In the genomic region with DNA sequence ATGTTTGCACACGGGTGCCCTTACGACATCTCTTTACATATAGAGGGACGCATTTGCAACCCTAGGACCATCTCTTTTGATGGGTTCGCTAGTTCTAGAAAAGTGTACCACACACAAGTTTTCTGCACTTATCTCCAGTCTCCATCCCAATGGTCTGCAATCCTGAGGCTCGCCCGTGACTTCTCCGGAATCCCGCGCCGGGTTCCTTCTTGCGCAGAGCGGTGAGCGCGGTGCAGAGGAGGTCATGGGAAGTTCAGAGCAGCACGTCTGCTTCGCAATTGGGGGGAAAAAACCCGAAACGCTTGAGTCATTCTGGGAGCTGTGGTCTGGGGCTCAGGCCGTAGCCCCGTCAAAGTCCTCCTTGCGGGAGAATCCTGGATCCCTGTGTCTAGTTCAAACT, we compare ENCODE assay signal across 8 mouse cellular contexts.
DNase-seq lines count a peak whose midpoint lies in the region; ATAC-seq and TF ChIP-seq lines count a peak whose summit lies in the region.

No protein-coding gene starts in this region.

- intact Hi-C loops in left cerebral cortex, postnatal 4 days (cut with DNase I) = loop anchor here (10.0 kb wide), 1 partner anchor 356 kb away; no protein-coding TSS in a partner anchor

- peak overlapping the region; percentile 51 for H3K4me2 ChIP-seq in kidney, postnatal 0 days (ENCODE audit: low read length)
- H3K4me2 ChIP-seq in embryonic facial prominence, embryonic 11.5 days (ENCODE audit: low read depth, low read length) = peak overlapping the region; percentile 42
- peak overlapping the region; percentile 48 for H3K4me2 ChIP-seq in intestine, postnatal 0 days (replicated peaks; ENCODE audit: low read depth)
- H3K4me2 ChIP-seq in midbrain, embryonic 15.5 days = peak overlapping the region; percentile 34; the same call in 1 of the 2 replicates

- peak overlapping the region; percentile 24 for H3K4me3 ChIP-seq in kidney, postnatal 0 days (replicated peaks; ENCODE audit: low read depth, low read length)
- H3K4me3 ChIP-seq in embryonic facial prominence, embryonic 11.5 days (ENCODE audit: low read depth, low read length) = peak overlapping the region; percentile 25
- peak overlapping the region; percentile 16 for H3K4me3 ChIP-seq in intestine, postnatal 0 days (ENCODE audit: low read depth, low read length)
- peak overlapping the region; percentile 16; the same call in 1 of the 2 replicates for H3K4me3 ChIP-seq in midbrain, embryonic 15.5 days

- no peak for TF ChIP-seq CTCF in kidney, postnatal 0 days (IDR thresholded peaks at IDR 0.05; ENCODE audit: low read depth)
- TF ChIP-seq CTCF in intestine, postnatal 0 days (IDR thresholded peaks at IDR 0.05; ENCODE audit: low read depth) = no peak

- no peaks in the 10 kb centered on the region for H3K36me3 ChIP-seq in kidney, postnatal 0 days (ENCODE audit: insufficient read depth, low read length)
- H3K36me3 ChIP-seq in embryonic facial prominence, embryonic 11.5 days (replicated peaks; ENCODE audit: control insufficient read depth, insufficient read depth, low read depth, low read length) = no peaks in the 10 kb centered on the region
- H3K36me3 ChIP-seq in intestine, postnatal 0 days (ENCODE audit: control insufficient read depth, insufficient read depth) = no peaks in the 10 kb centered on the region
- H3K36me3 ChIP-seq in midbrain, embryonic 15.5 days (replicated peaks) = no peaks in the 10 kb centered on the region

- no peak overlapping the region for H3K27ac ChIP-seq in kidney, postnatal 0 days
- H3K27ac ChIP-seq in embryonic facial prominence, embryonic 11.5 days (replicated peaks; ENCODE audit: low read depth, low read length) = no peak overlapping the region
- H3K27ac ChIP-seq in intestine, postnatal 0 days (ENCODE audit: low read depth, low read length) = no peak overlapping the region
- no peak overlapping the region for H3K27ac ChIP-seq in midbrain, embryonic 15.5 days

- no peaks in the 10 kb centered on the region for H3K9me3 ChIP-seq in kidney, postnatal 0 days (replicated peaks; ENCODE audit: low read length)
- H3K9me3 ChIP-seq in embryonic facial prominence, embryonic 11.5 days (replicated peaks; ENCODE audit: control insufficient read depth, low read length) = no peaks in the 10 kb centered on the region
- H3K9me3 ChIP-seq in intestine, postnatal 0 days (ENCODE audit: control insufficient read depth) = no peaks in the 10 kb centered on the region
- no peaks in the 10 kb centered on the region for H3K9me3 ChIP-seq in midbrain, embryonic 15.5 days

- 5% methylated on average over 21 of the region's 21 CpGs for WGBS in kidney, postnatal 0 days
- WGBS in embryonic facial prominence, embryonic 11.5 days = 1% methylated on average over 21 of the region's 21 CpGs
- 4% methylated on average over 21 of the region's 21 CpGs for WGBS in intestine, postnatal 0 days
- 2% methylated on average over 21 of the region's 21 CpGs for WGBS in midbrain, embryonic 15.5 days

- H3K4me1 ChIP-seq in kidney, postnatal 0 days (replicated peaks; ENCODE audit: insufficient read depth, low read length) = peaks cover 23% of the 10 kb centered on the region
- H3K4me1 ChIP-seq in embryonic facial prominence, embryonic 11.5 days (ENCODE audit: control insufficient read depth, insufficient read depth, low read length) = peaks cover 13% of the 10 kb centered on the region; the same call in 1 of the 2 replicates
- no peaks in the 10 kb centered on the region; the same call in 1 of the 2 replicates for H3K4me1 ChIP-seq in intestine, postnatal 0 days (replicated peaks; ENCODE audit: control insufficient read depth, insufficient read depth, low read length)
- peaks cover 16% of the 10 kb centered on the region for H3K4me1 ChIP-seq in midbrain, embryonic 15.5 days

- no peak for ATAC-seq in kidney, postnatal 0 days (replicated peaks; ENCODE audit: low FRiP score, low read depth)
- ATAC-seq in embryonic facial prominence, embryonic 11.5 days (replicated peaks; ENCODE audit: insufficient number of reproducible peaks, low FRiP score, low TSS enrichment, low read depth) = no peak
- ATAC-seq in intestine, postnatal 0 days = no peak
- ATAC-seq in midbrain, embryonic 15.5 days (replicated peaks) = 0 out of 2 replicates have a peak, but pooled peaks have one; percentile 4

- H3K9ac ChIP-seq in kidney, postnatal 0 days (ENCODE audit: low read depth, low read length) = no peak overlapping the region
- H3K9ac ChIP-seq in embryonic facial prominence, embryonic 11.5 days (replicated peaks; ENCODE audit: low read length) = no peak overlapping the region
- H3K9ac ChIP-seq in intestine, postnatal 0 days (ENCODE audit: low read depth, low read length) = no peak overlapping the region
- no peak overlapping the region for H3K9ac ChIP-seq in midbrain, embryonic 15.5 days

- peak; percentile 52 for DNase-seq in kidney, postnatal 0 days (ENCODE audit: low spot score)
- no peak for DNase-seq in kidney, adult 9 months
- peak; percentile 62 for DNase-seq in embryonic facial prominence, embryonic 11.5 days (ENCODE audit: low spot score)
- DNase-seq in left cerebral cortex, postnatal 4 days = no peak
- DNase-seq in cerebellum, adult 9-10 months = no peak
- DNase-seq in cerebellum, adult 8-10 months = no peak

- H3K27me3 ChIP-seq in kidney, postnatal 0 days (ENCODE audit: insufficient read depth, low read length) = peaks cover 25% of the 10 kb centered on the region
- peaks cover 21% of the 10 kb centered on the region for H3K27me3 ChIP-seq in embryonic facial prominence, embryonic 11.5 days (ENCODE audit: control insufficient read depth, insufficient read depth, low read length)
- H3K27me3 ChIP-seq in intestine, postnatal 0 days (replicated peaks; ENCODE audit: control insufficient read depth, insufficient read depth, low read length) = peaks cover 36% of the 10 kb centered on the region
- peaks cover 52% of the 10 kb centered on the region for H3K27me3 ChIP-seq in midbrain, embryonic 15.5 days (replicated peaks)

Comparison
In these comparisons a context has a peak if more than half of its experiments do, and no peak if none do; other contexts are left out.
1. DNase-seq: peak in kidney, postnatal 0 days (single experiment) and embryonic facial prominence, embryonic 11.5 days (single experiment); none in kidney, adult 9 months (single experiment), left cerebral cortex, postnatal 4 days (single experiment), cerebellum, adult 9-10 months (single experiment) and cerebellum, adult 8-10 months (single experiment).
2. Peak in every context shown above with its lines, with median percentiles within 50 percentile points of each other: H3K4me2 ChIP-seq and H3K4me3 ChIP-seq.